Mouse (Mus musculus) heart, embryonic 12.5 days (tissue): Measurements from ENCODE around the gene Btn2a2. TPM values are rescaled to one million over a fixed set of nuclear protein-coding genes. Genes with fewer than 3 reads are reported as not detected.

ENCODE experiments used
- ATAC-seq: fragments of 200-750 bp; cut with Nextera tagmentation; 2 replicates; pipeline ENCODE4 v1.8.0; 2017; ENCODE audit warnings: moderate TSS enrichment, moderate library complexity; ENCODE audit not compliant: insufficient number of reproducible peaks, low FRiP score
- H3K27ac ChIP-seq: fragments of 300-500 bp; sonication (generic); 2 replicates; pipeline ENCODE4 v1.5.1; 2016; ENCODE audit warnings: mild to moderate bottlenecking, moderate library complexity; ENCODE audit not compliant: poor library complexity, severe bottlenecking
- H3K27me3 ChIP-seq: fragments of 300-500 bp; sonication (generic); replicated peaks from 2 replicates; pipeline ENCODE4 v1.6.1; 2016; ENCODE audit warnings: mild to moderate bottlenecking, moderate library complexity
- H3K36me3 ChIP-seq: fragments of 300-500 bp; sonication (generic); 2 replicates; pipeline ENCODE4 v1.6.1; 2016; ENCODE audit warnings: mild to moderate bottlenecking, moderate library complexity
- H3K4me1 ChIP-seq: fragments of 300-500 bp; sonication (generic); replicated peaks from 2 replicates; pipeline ENCODE4 v1.6.1; 2016; ENCODE audit warnings: mild to moderate bottlenecking
- H3K4me2 ChIP-seq: fragments of 300-500 bp; sonication (generic); 2 replicates; pipeline ENCODE4 v1.6.1; 2016; ENCODE audit warnings: mild to moderate bottlenecking, moderate library complexity
- H3K4me3 ChIP-seq: fragments of 300-500 bp; sonication (generic); 2 replicates; pipeline ENCODE4 v1.5.1; 2016; ENCODE audit warnings: mild to moderate bottlenecking
- H3K9ac ChIP-seq: fragments of 300-500 bp; sonication (generic); 2 replicates; pipeline ENCODE4 v1.6.1; 2016; ENCODE audit warnings: mild to moderate bottlenecking, moderate library complexity
- H3K9me3 ChIP-seq: fragments of 300-500 bp; sonication (generic); replicated peaks from 2 replicates; pipeline ENCODE4 v1.6.1; 2016; ENCODE audit warnings: mild to moderate bottlenecking, moderate library complexity
- WGBS: fragments of 180-500 bp; shearing (Covaris S2); methylation state at CpG from one replicate; pipeline ENCODE4 v1.1.7; 2016; 5-methylcytosine and 5-hydroxymethylcytosine counted together
- polyA plus RNA-seq: library from polyadenylated mRNA; unstranded; fragments of >200 nt; fragmentation: Nextera tagmentation; extraction: Ambion mirVana; gene quantifications from 2 replicates; pipeline ENCODE4 v1.2.1, GENCODE M21; 2016

Gene Btn2a2
- polyA plus RNA-seq, 1 experiment from 2014 or later, result 0.45 TPM

DNA sequence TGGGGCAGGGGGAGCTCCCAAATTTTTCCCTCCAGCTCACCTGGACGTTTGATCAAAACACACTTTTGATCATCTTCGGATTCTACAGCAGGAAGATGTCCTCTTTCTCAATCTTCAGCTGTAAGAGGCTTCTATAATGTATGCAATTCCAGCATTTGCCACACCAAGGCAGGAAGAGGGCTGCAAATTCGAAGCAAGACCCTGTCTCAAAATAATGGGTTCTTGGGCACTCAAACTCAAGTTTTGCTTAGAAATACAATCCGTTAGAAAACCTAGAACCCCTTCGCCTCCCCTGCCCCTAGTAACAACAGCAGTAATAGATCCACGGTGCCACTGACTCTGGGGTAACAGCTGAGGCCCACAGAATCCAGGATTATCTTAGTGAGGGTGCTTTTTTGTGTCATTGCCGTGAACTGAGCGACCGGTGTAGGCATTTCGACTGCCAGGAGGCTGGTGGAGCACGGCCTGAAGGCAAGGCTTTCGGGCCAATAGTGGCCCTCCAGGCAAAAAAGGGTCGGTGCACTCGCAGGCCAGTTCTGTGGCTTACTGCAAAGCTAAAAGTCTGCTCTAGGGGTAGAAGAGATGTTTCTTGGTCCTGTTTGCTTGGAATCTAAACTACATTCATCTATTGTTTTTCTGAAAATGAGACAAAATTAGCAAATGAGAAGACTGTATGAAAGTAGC lies 17.1 kb upstream of the Btn2a2 start:
- no peak for ATAC-seq
- Histone ChIP-seq H3K4me2 (peak overlapping the region; percentile 79), H3K27me3 (no peaks in the 10 kb centered on the region), H3K36me3 (no peaks in the 10 kb centered on the region), H3K4me1 (peaks cover 37% of the 10 kb centered on the region), H3K9ac (peak overlapping the region; percentile 71), H3K4me3 (peak overlapping the region; percentile 50), H3K9me3 (no peaks in the 10 kb centered on the region), H3K27ac (peak overlapping the region; percentile 51; the same call in 1 of the 2 replicates)
- 5% methylated on average over 14 of the region's 14 CpGs for WGBS

GRCm38 (mm10) chr13:23503797-23504196 lies 15.1 kb upstream of the Btn2a2 start:
- peaks cover 28% of the 10 kb centered on the region for H3K4me1 ChIP-seq
- peak overlapping the region; percentile 29; the same call in 1 of the 2 replicates for H3K4me2 ChIP-seq
- ATAC-seq, result no peak

DNA sequence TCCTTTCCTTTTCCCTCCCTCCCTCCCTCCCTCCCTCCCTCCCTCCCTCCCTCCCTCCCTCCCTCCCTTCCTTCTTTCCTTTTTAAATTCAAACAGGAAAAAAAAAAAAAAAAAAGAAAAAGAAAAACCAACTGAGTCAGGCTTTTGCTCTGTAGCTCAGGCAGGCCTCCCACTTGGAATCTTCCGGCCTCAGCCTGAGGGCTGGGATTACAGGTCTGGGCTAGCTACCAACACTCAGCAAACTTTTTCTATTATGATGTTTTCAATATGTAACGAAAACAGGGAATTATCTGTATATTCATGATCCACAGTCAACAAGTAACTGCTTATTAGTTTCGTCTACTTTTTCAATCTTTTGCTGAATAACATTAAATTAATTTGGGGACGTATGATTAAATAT lies 14.3 kb upstream of the Btn2a2 start:
- Histone ChIP-seq H3K4me2 (no peak overlapping the region), H3K9me3 (no peaks in the 10 kb centered on the region), H3K27ac (no peak overlapping the region), H3K4me1 (peaks cover 28% of the 10 kb centered on the region), H3K9ac (no peak overlapping the region), H3K27me3 (no peaks in the 10 kb centered on the region), H3K36me3 (no peaks in the 10 kb centered on the region), H3K4me3 (no peak overlapping the region)
- no peak for ATAC-seq
- 48% methylated on average over 4 of the region's 4 CpGs for WGBS

More at GRCm38 (mm10) chr13:23503797-23504196, 15.1 kb upstream of the Btn2a2 start:
- no peaks in the 10 kb centered on the region for H3K27me3 ChIP-seq
- no peak overlapping the region for H3K4me3 ChIP-seq
- no peaks in the 10 kb centered on the region for H3K36me3 ChIP-seq
- H3K9ac ChIP-seq, result no peak overlapping the region
- no peaks in the 10 kb centered on the region for H3K9me3 ChIP-seq
- no peak overlapping the region for H3K27ac ChIP-seq
- WGBS, result 1% methylated on average over 9 of the region's 9 CpGs

DNA sequence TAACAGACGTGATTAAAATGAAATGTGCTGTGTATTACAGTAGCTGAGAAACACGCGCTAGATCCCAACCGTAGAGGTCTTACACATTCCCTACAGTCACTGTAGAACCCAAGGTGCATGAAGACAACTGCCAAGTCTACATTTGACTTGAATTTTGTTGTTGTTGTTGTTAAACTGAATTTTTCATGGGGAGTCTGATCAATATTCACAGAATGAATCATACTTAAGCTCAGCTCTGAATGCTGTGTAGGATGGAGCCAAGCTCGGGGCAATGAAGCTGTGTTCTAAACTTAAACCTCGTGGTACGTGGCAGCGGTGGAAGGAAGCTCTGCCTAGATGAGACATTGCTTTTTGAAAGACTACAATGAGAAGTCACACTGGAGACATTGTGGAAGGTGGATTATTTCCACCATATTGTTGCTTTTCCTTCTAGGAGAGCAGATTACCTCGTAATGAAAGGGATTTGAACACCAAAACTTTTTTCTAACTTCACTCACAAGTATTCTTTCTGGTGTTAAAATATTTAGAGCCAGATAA lies 13.4 kb upstream of the Btn2a2 start:
- peaks cover 24% of the 10 kb centered on the region for H3K4me1 ChIP-seq
- H3K27me3 ChIP-seq, result no peaks in the 10 kb centered on the region
- H3K4me3 ChIP-seq, result peak overlapping the region; percentile 17; the same call in 1 of the 2 replicates
- 33% methylated on average over 9 of the region's 9 CpGs for WGBS
- H3K36me3 ChIP-seq, result no peaks in the 10 kb centered on the region
- no peaks in the 10 kb centered on the region for H3K9me3 ChIP-seq
- H3K9ac ChIP-seq, result no peak overlapping the region
- no peak for ATAC-seq
- H3K27ac ChIP-seq, result no peak overlapping the region
- peak overlapping the region; percentile 48 for H3K4me2 ChIP-seq

- WGBS, result 15% methylated on average over 5 of the region's 5 CpGs
Observed at GRCm38 (mm10) chr13:23501511-23501910, 12.9 kb upstream of the Btn2a2 start.

DNA sequence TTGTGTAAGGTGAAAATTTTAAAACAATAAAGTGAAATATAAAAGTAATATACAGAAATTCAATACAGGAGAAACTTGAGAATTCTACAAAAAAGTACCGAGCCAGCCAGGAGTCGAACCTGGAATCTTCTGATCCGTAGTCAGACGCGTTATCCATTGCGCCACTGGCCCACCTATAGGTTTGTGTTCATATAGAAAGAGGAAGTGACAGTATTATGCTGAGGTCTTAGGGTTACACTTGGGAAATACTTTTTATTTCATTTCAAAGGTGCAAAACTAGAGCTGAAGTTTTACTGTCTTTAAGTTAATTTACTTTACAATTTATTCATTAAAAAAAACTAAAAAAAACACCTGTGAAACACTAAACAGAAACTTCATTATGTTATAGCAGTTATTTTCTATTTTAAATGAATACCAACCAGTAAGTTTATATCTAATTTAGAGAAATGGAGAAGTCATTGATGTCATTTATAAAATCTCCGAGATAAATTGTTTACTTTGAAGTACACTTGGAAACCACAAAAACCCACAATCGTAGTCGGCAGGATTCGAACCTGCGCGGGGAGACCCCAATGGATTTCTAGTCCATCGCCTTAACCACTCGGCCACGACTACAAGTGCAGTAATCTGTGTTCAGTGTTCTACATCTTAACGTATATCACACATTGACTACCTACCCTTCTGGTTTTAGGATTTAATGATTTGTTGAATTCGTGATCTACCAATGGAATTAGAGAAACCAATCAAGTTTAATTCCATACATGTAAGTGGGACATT lies 12.0 kb upstream of the Btn2a2 start:
- WGBS, result 3% methylated on average over 17 of the region's 17 CpGs
- H3K36me3 ChIP-seq, result no peaks in the 10 kb centered on the region
- no peak overlapping the region for H3K27ac ChIP-seq
- no peak overlapping the region for H3K4me3 ChIP-seq
- H3K4me1 ChIP-seq, result peaks cover 16% of the 10 kb centered on the region
- H3K4me2 ChIP-seq, result peak overlapping the region; percentile 24; the same call in 1 of the 2 replicates
- no peak overlapping the region for H3K9ac ChIP-seq
- H3K27me3 ChIP-seq, result no peaks in the 10 kb centered on the region
- ATAC-seq, result peak; percentile 75
- no peaks in the 10 kb centered on the region for H3K9me3 ChIP-seq

More at GRCm38 (mm10) chr13:23501511-23501910, 12.9 kb upstream of the Btn2a2 start:
- H3K9me3 ChIP-seq, result no peaks in the 10 kb centered on the region
- peak overlapping the region; percentile 17 for H3K4me3 ChIP-seq
- H3K27me3 ChIP-seq, result no peaks in the 10 kb centered on the region
- no peak overlapping the region for H3K9ac ChIP-seq
- ATAC-seq, result no peak
- H3K27ac ChIP-seq, result no peak overlapping the region
- H3K4me2 ChIP-seq, result peak overlapping the region; percentile 48
- no peaks in the 10 kb centered on the region for H3K36me3 ChIP-seq
- peaks cover 21% of the 10 kb centered on the region for H3K4me1 ChIP-seq

- H3K9me3 ChIP-seq, result no peaks in the 10 kb centered on the region
- no peak for ATAC-seq
- no peaks in the 10 kb centered on the region for H3K36me3 ChIP-seq
- no peak overlapping the region for H3K27ac ChIP-seq
- no peaks in the 10 kb centered on the region for H3K27me3 ChIP-seq
- H3K4me3 ChIP-seq, result no peak overlapping the region
- H3K4me1 ChIP-seq, result peaks cover 9% of the 10 kb centered on the region
- H3K4me2 ChIP-seq, result no peak overlapping the region
- H3K9ac ChIP-seq, result no peak overlapping the region
- 11% methylated on average over 7 of the region's 7 CpGs for WGBS
Observed at GRCm38 (mm10) chr13:23499943-23500342, 11.3 kb upstream of the Btn2a2 start.

DNA sequence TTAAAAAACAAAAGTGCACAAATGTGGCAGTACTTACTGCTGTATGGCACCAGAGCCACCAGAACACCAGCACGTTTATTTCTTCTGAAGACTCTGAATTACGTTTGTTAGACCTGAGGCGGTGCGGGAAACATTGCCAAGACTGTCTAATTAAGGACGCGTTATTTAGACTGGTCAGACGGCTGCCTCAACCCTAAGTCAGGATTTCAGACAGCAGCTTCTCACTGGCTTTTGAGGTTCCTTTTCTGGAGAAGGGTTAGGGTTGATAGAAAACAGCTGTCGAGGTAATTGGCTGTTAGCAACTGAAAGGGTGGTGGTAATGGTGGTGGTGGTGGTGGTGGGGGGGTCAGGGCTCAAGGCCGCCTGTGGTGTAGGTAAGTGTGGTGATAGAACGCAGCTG lies 10.0 kb upstream of the Btn2a2 start:
- Histone ChIP-seq H3K4me3 (peak overlapping the region; percentile 45), H3K4me1 (peaks cover 8% of the 10 kb centered on the region; the same call in 1 of the 2 replicates), H3K9ac (peak overlapping the region; percentile 25; the same call in 1 of the 2 replicates), H3K27ac (peak overlapping the region; percentile 36), H3K4me2 (peak overlapping the region; percentile 68), H3K9me3 (no peaks in the 10 kb centered on the region), H3K27me3 (no peaks in the 10 kb centered on the region), H3K36me3 (no peaks in the 10 kb centered on the region)
- ATAC-seq, result no peak
- WGBS, result 8% methylated on average over 10 of the region's 10 CpGs

GRCm38 (mm10) chr13:23497656-23498321 lies 9.1 kb upstream of the Btn2a2 start:
- peak overlapping the region; percentile 68 for H3K4me2 ChIP-seq
- no peaks in the 10 kb centered on the region for H3K9me3 ChIP-seq
- peak overlapping the region; percentile 45 for H3K4me3 ChIP-seq
- peak overlapping the region; percentile 36; the same call in 1 of the 2 replicates for H3K27ac ChIP-seq
- no peaks in the 10 kb centered on the region for H3K36me3 ChIP-seq
- peaks cover 5% of the 10 kb centered on the region; the same call in 1 of the 2 replicates for H3K4me1 ChIP-seq
- H3K9ac ChIP-seq, result no peak overlapping the region; the same call in 1 of the 2 replicates
- 3% methylated on average over 19 of the region's 19 CpGs for WGBS
- no peak for ATAC-seq
- no peaks in the 10 kb centered on the region for H3K27me3 ChIP-seq

GRCm38 (mm10) chr13:23495526-23495925 lies 6.9 kb upstream of the Btn2a2 start:
- H3K4me2 ChIP-seq, result no peak overlapping the region
- no peak overlapping the region for H3K4me3 ChIP-seq
- no peak overlapping the region for H3K9ac ChIP-seq
- H3K4me1 ChIP-seq, result peaks cover 10% of the 10 kb centered on the region
- H3K27ac ChIP-seq, result no peak overlapping the region
- H3K9me3 ChIP-seq, result no peaks in the 10 kb centered on the region
- no peaks in the 10 kb centered on the region for H3K36me3 ChIP-seq
- no peaks in the 10 kb centered on the region for H3K27me3 ChIP-seq
- no peak for ATAC-seq
- 76% methylated on average over 6 of the region's 6 CpGs for WGBS
